Mouse (Mus musculus) thymus, postnatal 0 days (tissue): Measurements from ENCODE around the gene Etl4. TPM values are rescaled to one million over a fixed set of nuclear protein-coding genes. Genes with fewer than 3 reads are reported as not detected.
A peak's percentile ranks its signal among the peaks of the same experiment; 100 is the strongest.
"Not testable (repeated sequence)": the region's sequence is repeated elsewhere in the genome, so short reads cannot be mapped to it uniquely, and the experiment has no call there.

Source experiments
- DNase-seq: peaks from one replicate; pipeline ENCODE4 v3.0.0-alpha.2; 2015; ENCODE audit warnings: low spot score
- polyA plus RNA-seq: library from polyadenylated mRNA; unstranded; fragments of >200 nt; fragmentation: Nextera tagmentation; extraction: Ambion mirVana; gene quantifications from 2 replicates; pipeline ENCODE4 v1.2.1, GENCODE M21; 2015

Etl4 gene
- polyA plus RNA-seq, 1 experiment from 2014 or later = 6.0 TPM

- no peak for DNase-seq
Measured at GRCm38 (mm10) chr2:20167073-20167472, 257.5 kb downstream of the Etl4 start.

- DNase-seq = no peak
Measured at GRCm38 (mm10) chr2:20167566-20167965, 258.0 kb downstream of the Etl4 start.

DNA sequence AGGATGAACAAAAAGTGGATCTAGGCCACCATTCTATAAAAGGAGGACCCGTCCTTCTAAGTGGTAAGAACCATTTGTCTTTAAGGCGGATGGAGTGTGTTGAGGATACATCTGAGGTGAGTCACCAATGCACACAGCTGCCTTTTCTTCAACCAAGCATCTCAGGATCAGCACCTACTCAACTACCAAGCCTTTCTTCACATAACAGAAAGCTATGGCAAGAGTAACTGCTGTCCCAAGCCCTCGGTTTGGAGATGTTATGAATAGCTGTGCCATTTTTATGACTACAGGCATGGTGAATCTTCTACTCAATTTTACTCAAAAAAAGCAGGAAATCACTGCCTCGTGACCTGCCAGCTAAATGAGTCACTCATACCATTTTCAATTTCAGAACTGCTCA is 258.6 kb downstream of the Etl4 start:
- no peak for DNase-seq

- DNase-seq = not testable (repeated sequence)
Measured at GRCm38 (mm10) chr2:20176456-20177184, 267.0 kb downstream of the Etl4 start.

GRCm38 (mm10) chr2:20177236-20177635 is 267.7 kb downstream of the Etl4 start:
- DNase-seq = not testable (repeated sequence)

- not testable (repeated sequence) for DNase-seq
Measured at GRCm38 (mm10) chr2:20180561-20180960, 271.0 kb downstream of the Etl4 start.

GRCm38 (mm10) chr2:20187223-20187622 is 277.6 kb downstream of the Etl4 start:
- DNase-seq = not testable (repeated sequence)

DNA sequence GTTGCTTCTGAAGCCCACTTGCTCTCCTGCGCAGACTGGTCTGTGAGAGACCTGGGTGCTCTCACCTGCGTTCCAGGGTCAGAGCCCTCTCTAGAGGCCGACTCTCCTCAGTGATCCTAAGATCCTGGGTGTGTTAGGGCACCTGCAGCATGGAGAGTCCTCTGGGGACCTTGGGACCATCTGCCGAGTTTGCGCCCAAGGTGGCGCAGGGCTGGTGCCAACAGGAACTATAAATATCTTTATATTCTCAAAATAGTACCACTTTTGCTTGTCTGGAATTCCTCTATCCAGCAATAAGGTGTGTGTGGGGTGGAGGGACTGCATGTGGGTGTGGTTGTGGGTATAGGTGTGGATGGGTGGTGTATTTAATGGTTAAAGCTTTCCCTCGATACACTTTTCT is 293.4 kb downstream of the Etl4 start:
- no peak for DNase-seq

GRCm38 (mm10) chr2:20206647-20207046 is 297.1 kb downstream of the Etl4 start:
- no peak for DNase-seq

GRCm38 (mm10) chr2:20208683-20209194 is 299.2 kb downstream of the Etl4 start:
- no peak for DNase-seq

DNA sequence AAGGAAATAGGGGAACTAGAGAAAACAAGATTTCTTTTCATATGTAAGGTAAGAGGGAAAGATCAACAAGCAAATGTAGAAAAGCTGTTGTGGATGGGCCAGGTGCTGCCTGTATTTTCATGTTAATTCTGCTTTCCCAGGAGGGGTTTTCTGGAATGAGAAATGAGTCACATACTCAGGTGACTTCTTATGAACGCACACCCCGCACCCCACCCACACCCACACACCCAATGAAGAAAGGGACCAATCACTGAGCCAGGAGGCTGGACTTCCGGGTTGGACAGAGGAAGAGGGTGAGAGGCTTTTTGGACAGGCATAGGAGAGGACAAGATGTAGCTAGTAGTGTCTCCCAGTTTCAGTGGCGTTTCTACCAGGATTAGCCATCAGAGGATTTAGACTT is 299.8 kb downstream of the Etl4 start:
- no peak for DNase-seq

DNA sequence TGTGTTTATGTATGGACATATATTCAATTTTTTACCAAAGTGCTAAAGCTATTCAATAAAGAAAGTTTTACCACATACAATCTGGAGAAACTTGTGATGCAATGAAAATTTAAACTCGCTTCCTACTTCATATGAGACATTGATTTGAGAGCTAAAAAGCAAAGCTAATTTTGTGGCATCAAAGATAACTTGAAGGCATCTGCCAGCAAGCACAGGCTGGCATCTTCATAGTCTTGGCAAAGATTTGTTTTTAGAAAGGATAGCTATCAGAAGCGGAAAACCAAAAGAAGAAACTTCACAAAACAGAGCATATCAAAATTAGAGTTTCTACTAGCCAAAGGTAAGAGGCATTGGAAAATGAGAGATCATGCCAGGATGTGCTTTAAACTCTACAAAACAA is 306.7 kb downstream of the Etl4 start:
- DNase-seq = no peak

- DNase-seq = no peak
Measured at GRCm38 (mm10) chr2:20216686-20217437, 307.3 kb downstream of the Etl4 start.

DNA sequence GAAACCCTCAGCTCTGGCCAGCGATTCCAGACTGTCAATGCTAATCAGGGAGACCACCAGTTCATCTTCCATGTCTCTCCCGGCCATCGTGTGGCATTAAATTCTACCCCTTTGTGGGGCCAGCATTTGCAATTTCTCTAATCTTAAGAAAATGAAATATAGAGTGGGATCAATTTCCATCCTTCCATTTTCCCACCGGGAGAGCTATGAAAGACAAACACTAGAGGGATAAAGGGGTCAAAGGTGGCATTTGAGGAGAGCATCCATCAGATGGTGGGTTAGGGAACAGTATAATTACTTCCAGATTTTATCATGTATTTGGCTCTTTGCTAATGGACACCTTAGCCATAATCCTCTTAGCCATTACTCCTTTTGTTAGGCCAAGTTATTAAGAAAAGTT is 321.8 kb downstream of the Etl4 start:
- DNase-seq = no peak

DNA sequence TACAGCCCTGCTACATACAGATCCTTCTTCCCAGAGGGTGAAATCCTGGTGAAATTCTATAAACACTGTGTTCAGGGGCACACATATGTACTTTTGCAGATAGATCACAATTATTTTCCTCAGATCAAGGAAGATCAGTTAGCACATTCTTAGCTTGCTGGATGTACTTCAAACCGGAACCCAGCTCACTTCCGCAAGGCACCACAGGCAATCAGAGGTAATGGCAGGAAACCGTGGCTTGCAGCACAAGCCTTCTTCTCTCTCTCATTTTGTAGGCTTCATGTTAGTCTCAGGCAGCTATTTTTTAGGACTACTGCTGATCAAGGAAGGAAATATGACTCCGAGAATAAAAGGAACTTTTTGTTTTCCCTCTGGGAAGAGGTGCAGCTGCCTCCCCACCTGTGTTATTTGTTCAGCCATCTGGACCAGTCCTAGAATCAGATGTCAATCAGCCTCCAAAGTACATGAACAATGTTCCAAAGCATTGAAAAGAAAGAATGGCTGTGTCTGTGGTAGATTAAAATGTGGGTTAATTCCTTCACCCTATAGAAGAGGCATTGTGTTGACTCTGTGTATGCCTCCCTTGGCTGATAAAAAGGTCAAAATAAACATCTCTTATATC is 338.6 kb downstream of the Etl4 start:
- no peak for DNase-seq

GRCm38 (mm10) chr2:20249403-20249802 is 339.8 kb downstream of the Etl4 start:
- no peak for DNase-seq

- peak; percentile 8 for DNase-seq
Measured at GRCm38 (mm10) chr2:20276124-20276523, 366.5 kb downstream of the Etl4 start.

DNA sequence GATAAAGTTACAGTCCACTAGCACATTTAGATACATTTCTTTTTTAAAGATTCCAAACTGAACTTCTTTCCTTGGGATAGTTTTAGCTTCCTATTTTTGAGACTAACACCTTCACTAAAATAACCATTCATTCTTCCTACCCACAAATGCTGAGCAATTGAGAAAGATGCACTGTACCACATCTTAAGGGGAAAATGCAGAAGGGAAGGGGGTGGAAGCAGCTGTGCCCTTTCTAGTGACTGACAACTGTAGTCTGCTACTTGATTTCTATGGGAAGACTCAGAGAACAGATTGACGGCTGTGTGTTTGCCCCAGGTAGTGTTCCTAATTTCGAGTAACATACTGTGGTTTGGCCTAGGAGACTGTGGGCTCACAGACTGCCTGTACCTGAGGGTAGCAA is 372.3 kb downstream of the Etl4 start:
- no peak for DNase-seq

DNA sequence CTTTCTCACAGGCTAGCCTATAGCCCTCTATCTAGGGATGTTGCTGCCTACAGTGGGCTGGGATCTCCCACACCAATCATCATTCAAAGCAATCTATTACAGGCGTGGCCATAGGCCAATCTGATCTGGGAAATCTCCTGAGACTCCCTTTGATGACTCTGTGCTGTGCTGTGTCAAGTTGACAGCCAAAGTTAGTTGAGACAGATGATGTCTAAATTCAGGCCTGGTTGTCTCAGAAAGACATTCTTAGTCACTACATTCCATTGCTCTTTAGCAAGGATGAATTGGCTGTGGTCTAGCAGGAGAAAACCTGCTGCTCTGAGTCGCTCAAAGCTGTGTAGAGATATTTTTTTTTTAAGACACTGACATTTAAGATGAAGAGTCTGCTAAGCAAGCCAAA is 374.8 kb downstream of the Etl4 start:
- DNase-seq = no peak

DNA sequence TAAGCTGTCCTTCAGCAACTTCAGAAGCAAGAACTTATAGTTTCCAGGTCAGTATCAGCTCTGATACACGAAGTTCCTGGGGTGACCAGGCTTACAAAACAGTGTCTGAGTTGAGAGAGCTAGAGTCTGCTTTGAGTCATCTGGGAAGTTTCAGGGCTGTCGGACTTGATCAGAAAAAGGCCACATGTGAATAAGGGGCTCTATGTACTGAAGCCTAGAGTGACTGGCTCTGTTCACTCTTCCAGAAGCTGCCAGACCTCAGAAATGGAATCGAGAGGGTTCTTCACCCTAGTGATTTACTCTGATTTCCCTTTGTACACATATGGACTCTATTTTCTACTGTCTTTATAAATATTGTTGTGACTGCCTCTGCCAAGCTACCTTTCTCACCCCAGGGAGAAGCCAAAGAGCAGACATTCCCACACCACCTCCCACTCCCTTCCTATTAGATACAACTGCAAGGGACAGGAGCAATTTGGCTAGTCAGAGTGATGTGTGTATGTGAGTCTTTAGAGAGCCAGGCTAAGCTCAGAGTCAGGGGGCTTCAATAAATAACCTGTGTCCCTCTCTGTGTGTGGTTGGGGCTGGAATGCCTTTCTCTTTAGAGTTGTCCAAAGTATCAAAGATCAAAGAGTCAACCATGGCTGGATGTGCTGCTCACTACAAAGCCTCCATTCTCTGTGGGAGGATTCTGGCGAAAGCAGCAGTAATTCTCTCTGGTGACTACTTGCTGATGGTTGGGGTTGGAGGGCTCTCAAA is 381.6 kb downstream of the Etl4 start:
- no peak for DNase-seq

- no peak for DNase-seq
Measured at GRCm38 (mm10) chr2:20291741-20292110, 382.1 kb downstream of the Etl4 start.
